Mouse (Mus musculus) ovary, adult 2 months (tissue): ENCODE data around the gene Spata4. TPM values are rescaled to one million over a fixed set of nuclear protein-coding genes. Genes with fewer than 3 reads are reported as not detected.

Experiments used
- polyA plus RNA-seq: library from polyadenylated mRNA; depleted of rRNA; stranded (reverse); fragments of >200 nt; gene quantifications from 2 replicates; pipeline ENCODE4 v1.2.3, GENCODE M21; 2012; rRNA removed

Spata4 gene
- polyA plus RNA-seq = not detected in 2 replicates

DNA sequence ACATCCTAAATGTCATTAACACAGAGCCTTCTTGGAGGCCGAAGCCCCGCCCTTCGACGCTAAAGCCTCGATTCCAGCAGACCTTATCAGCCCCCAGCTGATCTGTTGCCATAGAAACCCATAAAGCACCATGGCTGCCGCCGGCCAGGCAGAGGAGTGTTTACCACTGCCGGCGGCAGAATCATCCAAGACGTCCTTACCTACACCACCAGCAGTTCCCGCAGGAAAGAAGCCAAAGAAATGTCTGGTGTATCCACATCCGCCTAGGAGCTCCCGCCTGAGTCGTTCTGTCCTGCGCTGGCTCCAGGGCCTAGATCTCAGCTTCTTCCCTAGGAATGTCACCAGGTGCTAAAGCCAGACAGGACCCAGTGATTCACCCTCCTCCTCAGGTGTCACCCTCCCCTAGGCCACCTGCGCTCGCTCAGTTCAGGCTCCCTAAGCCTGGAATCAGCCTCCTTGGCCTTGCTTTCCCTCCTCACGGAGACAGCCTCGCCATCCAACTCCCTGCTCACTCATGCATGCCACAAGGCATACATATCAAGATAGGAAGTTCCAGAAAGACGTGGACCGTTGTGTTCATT, at the start of gene Spata4:
TSS of gene Spata4 (plus strand) at position 111 of the 581 bp plus-strand sequence.

Other genes starting within 250 kb of the Spata4 start
- 3.2 and 3.4 TPM in 2 replicates for gene Asb5, start 71.2 kb upstream of the Spata4 start, polyA plus RNA-seq
- 6.0 and 6.5 TPM in 2 replicates for gene Spcs3, start 70.8 kb upstream of the Spata4 start, polyA plus RNA-seq